Mouse (Mus musculus) intestine, embryonic 16.5 days (tissue): ENCODE data around the gene Pold4. TPM values are rescaled to one million over a fixed set of nuclear protein-coding genes. Genes with fewer than 3 reads are reported as not detected.
A peak's percentile ranks its signal among the peaks of the same experiment; 100 is the strongest.

Source experiments
- ATAC-seq: fragments of 200-750 bp; cut with Nextera tagmentation; 2 replicates; pipeline ENCODE4 v1.8.0; 2017; ENCODE audit warnings: moderate TSS enrichment, moderate library complexity
- H3K27ac ChIP-seq: fragments of 300-500 bp; sonication (generic); 2 replicates; pipeline ENCODE4 v1.5.1; 2014; ENCODE audit warnings: mild to moderate bottlenecking, low read length
- H3K27me3 ChIP-seq: fragments of 300-500 bp; sonication (generic); replicated peaks from 2 replicates; pipeline ENCODE4 v1.6.1; 2014; ENCODE audit warnings: low read length, control low read depth, mixed read lengths; ENCODE audit not compliant: control insufficient read depth, insufficient read depth
- H3K36me3 ChIP-seq: fragments of 300-500 bp; sonication (generic); 2 replicates; pipeline ENCODE4 v1.6.1; 2014; ENCODE audit warnings: low read length, control low read depth; ENCODE audit not compliant: control insufficient read depth, insufficient read depth
- H3K4me1 ChIP-seq: fragments of 300-500 bp; sonication (generic); 2 replicates; pipeline ENCODE4 v1.6.1; 2014; ENCODE audit warnings: low read length, control low read depth, mixed read lengths; ENCODE audit not compliant: control insufficient read depth, insufficient read depth
- H3K4me2 ChIP-seq: fragments of 300-500 bp; sonication (generic); 2 replicates; pipeline ENCODE4 v1.6.1; 2014; ENCODE audit warnings: low read depth, low read length, control low read depth
- H3K4me3 ChIP-seq: fragments of 300-500 bp; sonication (generic); 2 replicates; pipeline ENCODE4 v1.5.1; 2014; ENCODE audit warnings: mild to moderate bottlenecking, low read length
- H3K9ac ChIP-seq: fragments of 300-500 bp; sonication (generic); 2 replicates; pipeline ENCODE4 v1.6.1; 2014; ENCODE audit warnings: low read depth, low read length
- H3K9me3 ChIP-seq: fragments of 300-500 bp; sonication (generic); 2 replicates; pipeline ENCODE4 v1.6.1; 2016; ENCODE audit warnings: low read length, control low read depth; ENCODE audit not compliant: control insufficient read depth
- WGBS: fragments of 180-500 bp; shearing (Covaris S2); extraction: QIAGEN DNeasy Blood & Tissue Kit; methylation state at CpG from one replicate; pipeline ENCODE4 v1.1.7; 2014; 5-methylcytosine and 5-hydroxymethylcytosine counted together
- microRNA-seq: library from miRNA; unstranded; fragments of <30 nt; microRNA quantifications from one replicate; pipeline ENCODE4, GENCODE M21; 2016
- polyA plus RNA-seq: library from polyadenylated mRNA; unstranded; fragments of >200 nt; fragmentation: Nextera tagmentation; extraction: Ambion mirVana; gene quantifications from 2 replicates; pipeline ENCODE4 v1.2.1, GENCODE M21; 2015

The Pold4 gene
- polyA plus RNA-seq, 1 experiment from 2014 or later = 46.7 TPM

GRCm38 (mm10) chr19:4279487-4279886 is 47.8 kb downstream of the Pold4 start:
- Histone ChIP-seq H3K36me3 (no peaks in the 10 kb centered on the region), H3K4me2 (no peak overlapping the region), H3K4me1 (peaks cover 14% of the 10 kb centered on the region), H3K9me3 (peaks cover 9% of the 10 kb centered on the region; the same call in 1 of the 2 replicates), H3K4me3 (no peak overlapping the region), H3K9ac (no peak overlapping the region), H3K27ac (no peak overlapping the region), H3K27me3 (peaks cover 3% of the 10 kb centered on the region; the same call in 1 of the 2 replicates)
- no peak for ATAC-seq
- 97% methylated on average over 1 of the region's 1 CpGs for WGBS

GRCm38 (mm10) chr19:4280425-4280824 is 48.7 kb downstream of the Pold4 start:
- ATAC-seq = no peak
- Histone ChIP-seq H3K4me2 (no peak overlapping the region), H3K4me1 (peaks cover 14% of the 10 kb centered on the region), H3K27me3 (peaks cover 3% of the 10 kb centered on the region; the same call in 1 of the 2 replicates), H3K27ac (no peak overlapping the region), H3K4me3 (no peak overlapping the region), H3K36me3 (0 out of 2 replicates have a peak, but pooled peaks cover 2% of the 10 kb centered on the region), H3K9me3 (peaks cover 9% of the 10 kb centered on the region; the same call in 1 of the 2 replicates), H3K9ac (no peak overlapping the region)
- whole genome bisulfite sequencing = 90% methylated on average over 9 of the region's 9 CpGs

DNA sequence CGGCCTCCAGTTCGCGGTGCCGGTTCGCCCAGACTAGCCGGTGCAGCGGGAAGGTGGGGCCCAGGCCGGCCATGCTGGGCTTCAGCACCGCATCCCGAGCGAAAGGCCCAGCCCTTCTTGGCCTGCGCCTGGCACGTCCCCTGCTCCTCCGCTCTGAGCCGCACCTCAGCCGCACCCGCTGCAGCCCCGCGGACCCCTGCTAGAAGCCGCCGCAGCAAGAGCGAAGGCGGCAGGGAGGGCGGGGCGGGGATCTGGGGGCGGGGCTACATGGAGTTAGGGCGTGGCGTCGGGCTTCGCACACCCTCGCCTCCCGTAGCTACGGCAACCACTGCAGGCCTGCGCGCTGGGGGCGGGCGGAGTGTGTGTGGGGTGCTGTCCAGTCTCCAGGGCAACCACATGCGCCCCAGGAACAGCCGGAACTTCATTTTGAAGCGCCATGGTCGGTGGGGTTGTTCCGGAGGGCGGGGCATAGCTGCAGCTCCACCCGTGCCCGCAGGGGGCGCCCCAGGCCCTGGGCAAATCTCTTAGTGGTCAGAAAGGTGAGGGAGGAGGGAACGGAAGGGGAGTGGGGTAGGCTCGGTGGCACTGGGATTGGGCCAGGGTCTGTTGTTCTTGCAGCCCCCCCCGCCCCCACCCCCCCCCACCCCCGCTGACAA is 51.3 kb downstream of the Pold4 start, which contains the start of gene Ankrd13d:
Ankrd13d (minus strand) TSS at position 240 of the 656 bp plus-strand sequence.
- Histone ChIP-seq H3K9me3 (peaks cover 4% of the 10 kb centered on the region; the same call in 1 of the 2 replicates), H3K4me2 (peak within 1 kb of the TSS; percentile 86), H3K4me3 (peak within 1 kb of the TSS; percentile 60), H3K9ac (peak within 1 kb of the TSS; percentile 67), H3K27me3 (peaks cover 3% of the 10 kb centered on the region; the same call in 1 of the 2 replicates), H3K4me1 (peaks cover 14% of the 10 kb centered on the region), H3K27ac (peak within 1 kb of the TSS; percentile 23; the same call in 1 of the 2 replicates), H3K36me3 (peaks cover 24% of the 10 kb centered on the region)
- WGBS = under 1% methylated on average over 48 of the region's 50 CpGs
- peak; percentile 96 for ATAC-seq

Small RNAs within 50 kb of the gene (microRNA-seq; reads per million reads assigned to microRNA genes)
- gene Gm26115 (not detected), gene Mir6985 (1.1 reads per million)

Other genes with a start within 250 kb of the Pold4 start
- 16.9 and 20.1 TPM in 2 replicates for gene Acy3, start 245.3 kb upstream of the Pold4 start, polyA plus RNA-seq
- gene Tbx10, start 239.1 kb upstream of the Pold4 start, polyA plus RNA-seq = 0.73 and 0.83 TPM in 2 replicates
- gene Nudt8, start 231.3 kb upstream of the Pold4 start, polyA plus RNA-seq = 40.9 and 41.0 TPM in 2 replicates
- gene Gm49405, start 231.3 kb upstream of the Pold4 start, polyA plus RNA-seq = 2.0 and 2.4 TPM in 2 replicates
- gene Doc2g, start 228.6 kb upstream of the Pold4 start, polyA plus RNA-seq = 2.4 and 3.4 TPM in 2 replicates
- 299 and 309 TPM in 2 replicates for gene Ndufv1, start 219.1 kb upstream of the Pold4 start, polyA plus RNA-seq
- gene Gstp1, start 193.9 kb upstream of the Pold4 start, polyA plus RNA-seq = 1,107 and 1,114 TPM in 2 replicates
- 33.6 and 65.0 TPM in 2 replicates for gene Gstp2, start 185.9 kb upstream of the Pold4 start, polyA plus RNA-seq
- gene Gstp3, start 172.3 kb upstream of the Pold4 start, polyA plus RNA-seq = 15.1 and 18.1 TPM in 2 replicates
- 2.1 and 3.1 TPM in 2 replicates for gene Cabp2, start 150.3 kb upstream of the Pold4 start, polyA plus RNA-seq
- gene Cdk2ap2, start 134.7 kb upstream of the Pold4 start, polyA plus RNA-seq = 159 TPM in 2 replicates
- gene Pitpnm1, start 131.9 kb upstream of the Pold4 start, polyA plus RNA-seq = 17.5 and 19.7 TPM in 2 replicates
- gene Aip, start 106.0 kb upstream of the Pold4 start, polyA plus RNA-seq = 78.4 and 81.2 TPM in 2 replicates
- 0.04 TPM in 1 of 2 replicates, not detected in the other for gene Gpr152, start 92.1 kb upstream of the Pold4 start, polyA plus RNA-seq
- gene Cabp4, start 87.9 kb upstream of the Pold4 start, polyA plus RNA-seq = 0.11 and 0.20 TPM in 2 replicates
- gene Coro1b, start 83.3 kb upstream of the Pold4 start, polyA plus RNA-seq = 264 and 288 TPM in 2 replicates
- gene Ptprcap, start 78.3 kb upstream of the Pold4 start, polyA plus RNA-seq = 5.8 and 6.7 TPM in 2 replicates
- 43.9 and 49.7 TPM in 2 replicates for gene Rps6kb2, start 68.5 kb upstream of the Pold4 start, polyA plus RNA-seq
- gene Carns1, start 56.4 kb upstream of the Pold4 start, polyA plus RNA-seq = 1.3 and 1.4 TPM in 2 replicates
- 3.6 and 4.0 TPM in 2 replicates for gene Tbc1d10c, start 40.6 kb upstream of the Pold4 start, polyA plus RNA-seq
- gene Ppp1ca, start 39.8 kb upstream of the Pold4 start, polyA plus RNA-seq = 759 and 799 TPM in 2 replicates
- 31.7 and 34.2 TPM in 2 replicates for gene Rad9a, start 30.2 kb upstream of the Pold4 start, polyA plus RNA-seq
- gene Clcf1, start 17.7 kb upstream of the Pold4 start, polyA plus RNA-seq = 5.9 TPM in 2 replicates
- not detected in 2 replicates for gene AC109138.7, start 17.5 kb upstream of the Pold4 start, polyA plus RNA-seq
- 31.8 and 33.6 TPM in 2 replicates for gene Ssh3, start 37.3 kb downstream of the Pold4 start, polyA plus RNA-seq
- 4.1 and 4.6 TPM in 2 replicates for gene Ankrd13d, start 51.2 kb downstream of the Pold4 start, polyA plus RNA-seq
- gene Grk2, start 74.3 kb downstream of the Pold4 start, polyA plus RNA-seq = 15.3 and 15.4 TPM in 2 replicates
- 31.4 and 34.8 TPM in 2 replicates for gene Kdm2a, start 166.4 kb downstream of the Pold4 start, polyA plus RNA-seq
- gene Rhod, start 207.5 kb downstream of the Pold4 start, polyA plus RNA-seq = 24.1 and 28.2 TPM in 2 replicates
- gene Syt12, start 245.5 kb downstream of the Pold4 start, polyA plus RNA-seq = 0.34 and 0.36 TPM in 2 replicates